Mouse (Mus musculus): ENCODE results near the gene Ccdc184.

DNA sequence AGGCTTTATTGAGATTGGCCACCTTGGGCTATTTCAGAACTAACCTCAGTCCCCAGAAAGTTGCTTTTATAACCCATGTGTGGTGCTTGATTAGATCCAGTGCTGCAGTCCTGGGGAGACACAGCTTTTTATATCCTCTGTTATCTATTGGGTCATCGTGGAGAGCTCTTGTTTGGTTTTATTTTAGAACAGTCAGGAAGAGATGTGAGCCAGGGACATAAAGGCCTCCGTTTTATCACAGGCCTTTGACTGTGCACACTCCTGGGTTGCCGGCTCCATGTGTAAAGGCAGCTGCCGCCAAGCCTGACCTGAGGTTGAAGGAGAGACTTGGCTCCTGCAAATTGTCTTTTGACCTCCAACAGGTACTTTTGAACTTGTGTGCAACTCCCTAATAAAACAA, 4.4 kb upstream of the Ccdc184 start:
- TF ChIP-seq ELF1 (IDR thresholded peaks at IDR 0.05; ENCODE audit: low read depth, low read length) (no peak), CTCF (IDR thresholded peaks at IDR 0.05 in 2 of 3, conservative IDR thresholded peaks at IDR 0.05 in 1 of 3; ENCODE audit: control insufficient read depth in 1 of 3, insufficient read depth in 1 of 3, low read depth in 2 of 3, low read length in 3 of 3, poor library complexity in 1 of 3, severe bottlenecking in 1 of 3) (no peak), RAD21 (IDR thresholded peaks at IDR 0.05; ENCODE audit: low read depth, low read length) (no peak), TAL1 (IDR thresholded peaks at IDR 0.05; ENCODE audit: low read length) (no peak), MAFK (IDR thresholded peaks at IDR 0.05; ENCODE audit: borderline replicate concordance, low read depth, low read length) (no peak), POLR2AphosphoS5 (IDR thresholded peaks at IDR 0.05; ENCODE audit: borderline replicate concordance, low read depth, low read length) (no peak), KAT2A (conservative IDR thresholded peaks at IDR 0.05; ENCODE audit: low read depth, low read length) (no peak), USF1 (IDR thresholded peaks at IDR 0.05; ENCODE audit: low read depth, low read length) (no peak), HCFC1 (IDR thresholded peaks at IDR 0.05; ENCODE audit: low read depth, low read length) (no peak), EP300 (IDR thresholded peaks at IDR 0.05; ENCODE audit: low read depth in 1 of 2, low read length in 2 of 2) (no peak), GABPA (IDR thresholded peaks at IDR 0.05; ENCODE audit: low read depth, low read length) (no peak), GATA1 (IDR thresholded peaks at IDR 0.05; ENCODE audit: low read depth, low read length) (no peak)

Data from MEL (cell line).